Mouse (Mus musculus): ENCODE results near the gene Tm4sf19. TPM values are rescaled to one million over a fixed set of nuclear protein-coding genes. Genes with fewer than 3 reads are reported as not detected.

Tm4sf19 gene
- total and polyA plus RNA-seq, 3 experiments = 0.60 TPM; not detected in 2

GRCm38 (mm10) chr16:32398206-32398605 is 2.1 kb upstream of the Tm4sf19 start:
- DNase-seq (ENCODE audit: low spot score) (no peak), ATAC-seq (ENCODE audit: extremely low read depth, insufficient number of reproducible peaks, low FRiP score, poor library complexity, severe bottlenecking) (no peak)
- H3K4me3 ChIP-seq (ENCODE audit: low read depth, low read length) = no peak overlapping the region
- H3K9me3 ChIP-seq (replicated peaks) = no peaks in the 10 kb centered on the region
- H3K36me3 ChIP-seq (replicated peaks) = peaks cover 4% of the 10 kb centered on the region
- TF ChIP-seq TAL1 (conservative IDR thresholded peaks at IDR 0.05; ENCODE audit: low read depth, low read length) (no peak), POLR2AphosphoS5 (IDR thresholded peaks at IDR 0.05; ENCODE audit: insufficient replicate concordance, low read depth, low read length) (no peak), GATA1 (IDR thresholded peaks at IDR 0.05; ENCODE audit: borderline replicate concordance, low read length) (no peak), GATA2 (IDR thresholded peaks at IDR 0.05; ENCODE audit: borderline replicate concordance, low read depth, low read length) (no peak), CTCF (IDR thresholded peaks at IDR 0.05; ENCODE audit: low read depth, low read length) (no peak)
- H3K27me3 ChIP-seq (ENCODE audit: insufficient read depth, low read length) = no peaks in the 10 kb centered on the region
- H3K4me1 ChIP-seq (ENCODE audit: insufficient read depth, low read depth, low read length) = peaks cover 35% of the 10 kb centered on the region

DNA sequence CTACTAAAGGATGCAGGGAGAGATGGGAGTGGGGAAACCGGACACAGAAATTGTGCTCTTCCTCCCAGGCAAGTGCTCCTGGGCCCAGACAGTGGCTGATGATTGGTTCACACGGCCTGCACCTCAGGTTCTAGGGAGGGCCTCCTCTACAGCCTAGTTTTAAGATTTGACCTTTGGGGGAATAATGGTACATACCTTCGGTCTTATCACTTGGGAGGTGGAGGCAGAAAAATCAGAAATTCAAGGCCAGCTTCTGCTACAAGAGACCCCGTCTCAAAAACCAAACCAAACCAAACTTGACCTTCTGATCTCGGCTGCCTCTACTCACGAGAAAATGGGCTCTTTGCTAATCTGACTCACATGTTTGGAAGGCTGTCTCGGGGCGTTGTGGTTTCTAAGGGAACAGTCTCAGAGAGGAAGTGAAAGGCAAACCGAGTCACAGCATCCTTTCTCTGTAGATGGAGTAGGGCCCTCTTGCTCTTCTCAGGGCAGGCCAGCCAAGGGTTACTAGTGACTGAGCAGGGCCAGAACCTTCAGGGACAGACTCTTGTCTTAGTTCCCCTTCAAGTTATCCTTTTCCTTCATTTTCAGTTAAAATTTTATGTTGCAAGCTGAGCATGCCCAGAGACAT is 1.1 kb downstream of the Tm4sf19 start:
- no peak for DNase-seq (ENCODE audit: low spot score)
- peaks cover 18% of the 10 kb centered on the region for H3K4me1 ChIP-seq (ENCODE audit: insufficient read depth, low read depth, low read length)
- ATAC-seq (ENCODE audit: extremely low read depth, insufficient number of reproducible peaks, low FRiP score, poor library complexity, severe bottlenecking) = no peak
- no peaks in the 10 kb centered on the region for H3K9me3 ChIP-seq (replicated peaks)
- TF ChIP-seq CTCF (IDR thresholded peaks at IDR 0.05; ENCODE audit: low read depth, low read length) = no peak
- no peak for TF ChIP-seq POLR2AphosphoS5 (IDR thresholded peaks at IDR 0.05; ENCODE audit: insufficient replicate concordance, low read depth, low read length)
- no peak for TF ChIP-seq TAL1 (conservative IDR thresholded peaks at IDR 0.05; ENCODE audit: low read depth, low read length)
- TF ChIP-seq GATA2 (IDR thresholded peaks at IDR 0.05; ENCODE audit: borderline replicate concordance, low read depth, low read length) = no peak
- no peak for TF ChIP-seq GATA1 (IDR thresholded peaks at IDR 0.05; ENCODE audit: borderline replicate concordance, low read length)
- H3K27me3 ChIP-seq (ENCODE audit: insufficient read depth, low read length) = no peaks in the 10 kb centered on the region; the same call in 1 of the 2 replicates
- no peak overlapping the region for H3K4me3 ChIP-seq (ENCODE audit: low read depth, low read length)
- no peaks in the 10 kb centered on the region for H3K36me3 ChIP-seq (replicated peaks)

GRCm38 (mm10) chr16:32402818-32403217 is 2.5 kb downstream of the Tm4sf19 start:
- Histone ChIP-seq H3K9me3 (replicated peaks) (no peaks in the 10 kb centered on the region), H3K36me3 (replicated peaks) (no peaks in the 10 kb centered on the region), H3K27me3 (ENCODE audit: insufficient read depth, low read length) (peaks cover 7% of the 10 kb centered on the region), H3K4me1 (ENCODE audit: insufficient read depth, low read depth, low read length) (peaks cover 24% of the 10 kb centered on the region), H3K4me3 (ENCODE audit: low read depth, low read length) (no peak overlapping the region)
- TF ChIP-seq GATA2 (IDR thresholded peaks at IDR 0.05; ENCODE audit: borderline replicate concordance, low read depth, low read length) = no peak
- TF ChIP-seq GATA1 (IDR thresholded peaks at IDR 0.05; ENCODE audit: borderline replicate concordance, low read length) = no peak
- no peak for TF ChIP-seq TAL1 (conservative IDR thresholded peaks at IDR 0.05; ENCODE audit: low read depth, low read length)
- no peak for TF ChIP-seq POLR2AphosphoS5 (IDR thresholded peaks at IDR 0.05; ENCODE audit: insufficient replicate concordance, low read depth, low read length)
- TF ChIP-seq CTCF (IDR thresholded peaks at IDR 0.05; ENCODE audit: low read depth, low read length) = no peak
- no peak for ATAC-seq (ENCODE audit: extremely low read depth, insufficient number of reproducible peaks, low FRiP score, poor library complexity, severe bottlenecking)
- DNase-seq (ENCODE audit: low spot score) = no peak

DNA sequence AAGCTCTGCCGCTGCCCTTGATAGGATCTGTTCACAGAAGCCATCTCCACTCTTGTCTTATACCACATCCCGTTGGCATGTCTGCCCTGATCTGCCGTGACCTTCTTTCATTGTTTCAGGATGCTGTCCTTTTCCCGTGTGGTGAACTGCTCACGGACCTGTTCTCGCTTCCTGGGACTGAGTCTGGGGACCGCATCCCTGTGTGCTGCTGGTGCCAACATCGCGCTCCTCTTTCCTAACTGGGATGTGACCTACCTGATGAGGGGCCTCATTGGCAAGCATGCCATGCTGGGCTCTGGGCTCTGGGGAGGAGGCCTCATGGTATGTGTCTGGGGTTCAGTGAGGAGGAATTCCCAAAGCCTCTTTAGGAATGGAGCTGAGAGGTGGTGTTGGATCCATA is 5.4 kb downstream of the Tm4sf19 start:
- no peak for DNase-seq (ENCODE audit: low spot score)
- no peak for ATAC-seq (ENCODE audit: extremely low read depth, insufficient number of reproducible peaks, low FRiP score, poor library complexity, severe bottlenecking)
- TF ChIP-seq CTCF (IDR thresholded peaks at IDR 0.05; ENCODE audit: low read depth, low read length) (no peak), TAL1 (conservative IDR thresholded peaks at IDR 0.05; ENCODE audit: low read depth, low read length) (no peak), GATA1 (IDR thresholded peaks at IDR 0.05; ENCODE audit: borderline replicate concordance, low read length) (no peak), GATA2 (IDR thresholded peaks at IDR 0.05; ENCODE audit: borderline replicate concordance, low read depth, low read length) (no peak), POLR2AphosphoS5 (IDR thresholded peaks at IDR 0.05; ENCODE audit: insufficient replicate concordance, low read depth, low read length) (no peak)
- Histone ChIP-seq H3K4me1 (ENCODE audit: insufficient read depth, low read depth, low read length) (peaks cover 21% of the 10 kb centered on the region), H3K9me3 (replicated peaks) (no peaks in the 10 kb centered on the region), H3K4me3 (ENCODE audit: low read depth, low read length) (no peak overlapping the region), H3K36me3 (replicated peaks) (no peaks in the 10 kb centered on the region), H3K27me3 (ENCODE audit: insufficient read depth, low read length) (peaks cover 12% of the 10 kb centered on the region)

- ATAC-seq (ENCODE audit: extremely low read depth, insufficient number of reproducible peaks, low FRiP score, poor library complexity, severe bottlenecking) (no peak), DNase-seq (ENCODE audit: low spot score) (no peak)
- Histone ChIP-seq H3K9me3 (replicated peaks) (no peaks in the 10 kb centered on the region), H3K4me1 (ENCODE audit: insufficient read depth, low read depth, low read length) (peaks cover 15% of the 10 kb centered on the region), H3K36me3 (replicated peaks) (no peaks in the 10 kb centered on the region), H3K4me3 (ENCODE audit: low read depth, low read length) (no peak overlapping the region), H3K27me3 (ENCODE audit: insufficient read depth, low read length) (peaks cover 12% of the 10 kb centered on the region)
- TF ChIP-seq GATA2 (IDR thresholded peaks at IDR 0.05; ENCODE audit: borderline replicate concordance, low read depth, low read length) = no peak
- no peak for TF ChIP-seq TAL1 (conservative IDR thresholded peaks at IDR 0.05; ENCODE audit: low read depth, low read length)
- no peak for TF ChIP-seq GATA1 (IDR thresholded peaks at IDR 0.05; ENCODE audit: borderline replicate concordance, low read length)
- no peak for TF ChIP-seq POLR2AphosphoS5 (IDR thresholded peaks at IDR 0.05; ENCODE audit: insufficient replicate concordance, low read depth, low read length)
- TF ChIP-seq CTCF (IDR thresholded peaks at IDR 0.05; ENCODE audit: low read depth, low read length) = no peak
Measured at GRCm38 (mm10) chr16:32406671-32407070, 6.4 kb downstream of the Tm4sf19 start.

DNA sequence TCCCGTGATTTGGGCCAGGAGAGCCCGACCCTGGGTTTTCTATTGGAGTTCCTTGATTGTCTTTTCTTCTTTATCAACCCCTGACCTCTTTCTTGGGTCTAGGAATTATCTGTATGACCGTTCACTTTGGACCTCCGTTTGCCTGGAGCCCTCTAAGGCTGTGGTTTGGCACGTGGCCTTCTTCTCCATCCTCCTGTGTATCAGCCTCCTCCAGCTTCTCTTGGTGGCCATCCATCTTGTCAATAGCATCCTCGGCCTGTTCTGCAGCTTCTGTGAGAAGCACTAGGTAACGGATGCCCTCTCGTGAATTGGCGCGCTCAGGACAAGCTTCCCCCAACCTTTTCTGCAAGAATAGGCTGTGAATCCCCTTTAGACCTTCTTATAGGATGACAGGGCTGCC is 7.4 kb downstream of the Tm4sf19 start:
- no peak overlapping the region for H3K4me3 ChIP-seq (ENCODE audit: low read depth, low read length)
- TF ChIP-seq GATA2 (IDR thresholded peaks at IDR 0.05; ENCODE audit: borderline replicate concordance, low read depth, low read length) (no peak), GATA1 (IDR thresholded peaks at IDR 0.05; ENCODE audit: borderline replicate concordance, low read length) (no peak), TAL1 (conservative IDR thresholded peaks at IDR 0.05; ENCODE audit: low read depth, low read length) (no peak), CTCF (IDR thresholded peaks at IDR 0.05; ENCODE audit: low read depth, low read length) (no peak), POLR2AphosphoS5 (IDR thresholded peaks at IDR 0.05; ENCODE audit: insufficient replicate concordance, low read depth, low read length) (no peak)
- H3K36me3 ChIP-seq (replicated peaks) = no peaks in the 10 kb centered on the region
- peaks cover 12% of the 10 kb centered on the region for H3K27me3 ChIP-seq (ENCODE audit: insufficient read depth, low read length)
- H3K4me1 ChIP-seq (ENCODE audit: insufficient read depth, low read depth, low read length) = peaks cover 14% of the 10 kb centered on the region
- H3K9me3 ChIP-seq (replicated peaks) = no peaks in the 10 kb centered on the region
- no peak for DNase-seq (ENCODE audit: low spot score)
- ATAC-seq (ENCODE audit: extremely low read depth, insufficient number of reproducible peaks, low FRiP score, poor library complexity, severe bottlenecking) = no peak
